Mouse (Mus musculus) midbrain, embryonic 15.5 days (tissue): ENCODE measurements at regions not wholly inside any gene's neighbourhood (a gene's known extent, or its start where the extent isn't known, plus 50 kb on each side); places are given as distances from the start of the nearest gene placed in this dataset.
A peak's percentile ranks its signal among the peaks of the same experiment; 100 is the strongest.

ENCODE experiments used
- ATAC-seq: fragments of 200-750 bp; cut with Nextera tagmentation; replicated peaks from 2 replicates; pipeline ENCODE4 v1.8.0; 2017; ENCODE audit warnings: moderate TSS enrichment
- H3K27ac ChIP-seq: fragments of 300-500 bp; sonication (generic); 2 replicates; pipeline ENCODE4 v1.5.1; 2015; ENCODE audit warnings: mild to moderate bottlenecking, inconsistent platforms
- H3K27me3 ChIP-seq: fragments of 300-500 bp; sonication (generic); replicated peaks from 2 replicates; pipeline ENCODE4 v1.6.1; 2015; ENCODE audit warnings: inconsistent platforms
- H3K36me3 ChIP-seq: fragments of 300-500 bp; sonication (generic); replicated peaks from 2 replicates; pipeline ENCODE4 v1.6.1; 2015; ENCODE audit warnings: inconsistent platforms
- H3K4me1 ChIP-seq: fragments of 300-500 bp; sonication (generic); 2 replicates; pipeline ENCODE4 v1.6.1; 2015; ENCODE audit warnings: inconsistent platforms
- H3K4me2 ChIP-seq: fragments of 300-500 bp; sonication (generic); 2 replicates; pipeline ENCODE4 v1.6.1; 2015; ENCODE audit warnings: inconsistent platforms, mild to moderate bottlenecking, moderate library complexity
- H3K4me3 ChIP-seq: fragments of 300-500 bp; sonication (generic); 2 replicates; pipeline ENCODE4 v1.5.1; 2015; ENCODE audit warnings: mild to moderate bottlenecking, inconsistent platforms
- H3K9ac ChIP-seq: fragments of 300-500 bp; sonication (generic); 2 replicates; pipeline ENCODE4 v1.6.1; 2015; ENCODE audit warnings: mild to moderate bottlenecking, inconsistent platforms
- H3K9me3 ChIP-seq: fragments of 300-500 bp; sonication (generic); 2 replicates; pipeline ENCODE4 v1.6.1; 2016; ENCODE audit warnings: inconsistent platforms
- WGBS: fragments of 180-500 bp; shearing (Covaris S2); methylation state at CpG from one replicate; pipeline ENCODE4 v1.1.7; 2015; ENCODE audit warnings: mixed read lengths; 5-methylcytosine and 5-hydroxymethylcytosine counted together

GRCm38 (mm10) chrX:156736951-156737553 lies 678.1 kb downstream of the Phex start:
- H3K9me3 ChIP-seq = no peaks in the 10 kb centered on the region
- H3K9ac ChIP-seq = no peak overlapping the region
- no peak for ATAC-seq
- H3K4me3 ChIP-seq = no peak overlapping the region
- H3K27ac ChIP-seq = no peak overlapping the region
- no peaks in the 10 kb centered on the region for H3K4me1 ChIP-seq
- H3K36me3 ChIP-seq = no peaks in the 10 kb centered on the region
- no peak overlapping the region for H3K4me2 ChIP-seq
- no peaks in the 10 kb centered on the region for H3K27me3 ChIP-seq
- 78% methylated on average over 3 of the region's 3 CpGs for WGBS

GRCm38 (mm10) chrX:156692236-156692635 lies 722.9 kb downstream of the Phex start:
- H3K36me3 ChIP-seq = no peaks in the 10 kb centered on the region
- H3K4me3 ChIP-seq = no peak overlapping the region
- H3K27me3 ChIP-seq = no peaks in the 10 kb centered on the region
- H3K4me1 ChIP-seq = no peaks in the 10 kb centered on the region
- H3K4me2 ChIP-seq = no peak overlapping the region
- 0 out of 2 replicates have a peak, but pooled peaks have one; percentile 50 for ATAC-seq
- no peaks in the 10 kb centered on the region for H3K9me3 ChIP-seq
- H3K9ac ChIP-seq = no peak overlapping the region
- H3K27ac ChIP-seq = no peak overlapping the region
- WGBS = 26% methylated on average over 2 of the region's 2 CpGs

- Histone ChIP-seq H3K36me3 (no peaks in the 10 kb centered on the region), H3K9me3 (no peaks in the 10 kb centered on the region), H3K27ac (no peak overlapping the region), H3K4me3 (no peak overlapping the region), H3K4me2 (no peak overlapping the region), H3K9ac (no peak overlapping the region), H3K27me3 (no peaks in the 10 kb centered on the region), H3K4me1 (no peaks in the 10 kb centered on the region)
- ATAC-seq = no peak
Observed at GRCm38 (mm10) chrX:156677911-156678310, 737.2 kb downstream of the Phex start.

GRCm38 (mm10) chrX:156673661-156674060 lies 741.5 kb downstream of the Phex start:
- Histone ChIP-seq H3K9me3 (no peaks in the 10 kb centered on the region), H3K9ac (no peak overlapping the region), H3K27me3 (no peaks in the 10 kb centered on the region), H3K4me2 (no peak overlapping the region), H3K4me3 (no peak overlapping the region), H3K27ac (no peak overlapping the region), H3K36me3 (no peaks in the 10 kb centered on the region), H3K4me1 (no peaks in the 10 kb centered on the region)
- ATAC-seq = no peak
- WGBS = 67% methylated on average over 1 of the region's 1 CpGs

DNA sequence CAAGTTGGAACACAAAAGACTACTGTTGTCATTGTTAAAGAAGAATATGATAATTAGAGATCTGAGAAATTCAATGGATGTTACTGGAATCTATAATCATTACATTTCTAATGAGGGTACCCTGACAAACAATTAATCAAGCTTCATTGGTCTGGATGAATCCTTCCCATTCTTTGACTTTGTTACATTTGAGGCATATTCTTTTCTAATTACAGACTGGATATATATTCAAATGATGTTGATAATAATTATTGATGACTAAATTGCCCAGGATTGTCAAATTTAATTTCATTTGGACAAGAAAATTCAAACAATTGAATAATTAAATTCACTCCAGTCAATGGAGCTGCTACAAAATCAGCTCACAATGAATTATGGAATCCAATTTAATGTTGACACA lies 745.6 kb downstream of the Phex start:
- no peaks in the 10 kb centered on the region for H3K9me3 ChIP-seq
- H3K9ac ChIP-seq = no peak overlapping the region
- no peak overlapping the region for H3K4me3 ChIP-seq
- no peaks in the 10 kb centered on the region for H3K4me1 ChIP-seq
- no peak overlapping the region for H3K27ac ChIP-seq
- H3K36me3 ChIP-seq = no peaks in the 10 kb centered on the region
- no peak for ATAC-seq
- H3K4me2 ChIP-seq = no peak overlapping the region
- H3K27me3 ChIP-seq = no peaks in the 10 kb centered on the region
